Mouse (Mus musculus): Measurements from ENCODE around the gene Aldh1l1. TPM values are rescaled to one million over a fixed set of nuclear protein-coding genes. Genes with fewer than 3 reads are reported as not detected.

The Aldh1l1 gene
- polyA plus RNA-seq, 1 experiment from 2014 or later, result 6.5 TPM

GRCm38 (mm10) chr6:90556534-90557058, 70.4 kb downstream of the Aldh1l1 start:
- no peaks in the 10 kb centered on the region for H3K9me3 ChIP-seq (ENCODE audit: control insufficient read depth, low read length)
- no peak overlapping the region for H3K27ac ChIP-seq (ENCODE audit: low read depth, low read length)
- H3K4me3 ChIP-seq (ENCODE audit: low read depth, low read length), result no peak overlapping the region
- ATAC-seq (replicated peaks; ENCODE audit: low FRiP score) (no peak), DNase-seq (ENCODE audit: low spot score) (no peak)
- no peaks in the 10 kb centered on the region for H3K36me3 ChIP-seq (ENCODE audit: control insufficient read depth, insufficient read depth, low read length)
- H3K27me3 ChIP-seq (replicated peaks; ENCODE audit: control insufficient read depth, insufficient read depth, low read length), result no peaks in the 10 kb centered on the region
- H3K4me1 ChIP-seq (replicated peaks; ENCODE audit: control insufficient read depth, insufficient read depth, low read length), result no peaks in the 10 kb centered on the region
- WGBS, result 56% methylated on average over 2 of the region's 2 CpGs
- no peak overlapping the region for H3K9ac ChIP-seq (ENCODE audit: low read depth, low read length)
- H3K4me2 ChIP-seq, result no peak overlapping the region

DNA sequence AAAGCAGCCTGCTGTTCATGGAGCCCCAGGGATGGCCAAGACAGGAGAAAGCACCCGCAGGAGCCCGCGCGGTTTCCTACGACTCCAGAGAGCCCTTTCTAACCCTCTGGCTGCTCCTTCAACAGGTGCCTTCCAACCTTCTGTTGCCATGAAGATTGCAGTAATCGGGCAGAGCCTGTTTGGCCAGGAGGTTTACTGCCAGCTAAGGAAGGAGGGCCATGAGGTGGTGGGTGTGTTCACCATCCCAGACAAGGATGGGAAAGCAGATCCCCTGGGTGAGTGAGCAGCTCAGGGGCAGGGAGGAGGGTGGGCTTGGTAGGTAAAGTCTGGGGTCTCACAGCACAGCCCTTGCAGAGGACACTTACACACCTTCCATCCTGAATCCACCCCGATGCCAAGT, 70.8 kb downstream of the Aldh1l1 start:
- no peaks in the 10 kb centered on the region for H3K36me3 ChIP-seq (ENCODE audit: control insufficient read depth, insufficient read depth, low read length)
- H3K9me3 ChIP-seq (ENCODE audit: control insufficient read depth, low read length), result no peaks in the 10 kb centered on the region
- no peaks in the 10 kb centered on the region for H3K27me3 ChIP-seq (replicated peaks; ENCODE audit: control insufficient read depth, insufficient read depth, low read length)
- ATAC-seq (replicated peaks; ENCODE audit: low FRiP score) (no peak), DNase-seq (ENCODE audit: low spot score) (no peak)
- H3K4me2 ChIP-seq, result no peak overlapping the region
- no peaks in the 10 kb centered on the region for H3K4me1 ChIP-seq (replicated peaks; ENCODE audit: control insufficient read depth, insufficient read depth, low read length)
- no peak overlapping the region for H3K27ac ChIP-seq (ENCODE audit: low read depth, low read length)
- WGBS, result 89% methylated on average over 7 of the region's 7 CpGs
- no peak overlapping the region for H3K9ac ChIP-seq (ENCODE audit: low read depth, low read length)
- H3K4me3 ChIP-seq (ENCODE audit: low read depth, low read length), result no peak overlapping the region

GRCm38 (mm10) chr6:90557829-90558693, 71.8 kb downstream of the Aldh1l1 start:
- H3K27me3 ChIP-seq (replicated peaks; ENCODE audit: control insufficient read depth, insufficient read depth, low read length), result no peaks in the 10 kb centered on the region
- H3K4me1 ChIP-seq (replicated peaks; ENCODE audit: control insufficient read depth, insufficient read depth, low read length), result no peaks in the 10 kb centered on the region
- H3K36me3 ChIP-seq (ENCODE audit: control insufficient read depth, insufficient read depth, low read length), result no peaks in the 10 kb centered on the region
- DNase-seq (ENCODE audit: low spot score) (no peak), ATAC-seq (replicated peaks; ENCODE audit: low FRiP score) (no peak)
- no peak overlapping the region for H3K27ac ChIP-seq (ENCODE audit: low read depth, low read length)
- H3K4me3 ChIP-seq (ENCODE audit: low read depth, low read length), result no peak overlapping the region
- H3K4me2 ChIP-seq, result no peak overlapping the region
- H3K9ac ChIP-seq (ENCODE audit: low read depth, low read length), result no peak overlapping the region
- 68% methylated on average over 6 of the region's 6 CpGs for WGBS
- no peaks in the 10 kb centered on the region for H3K9me3 ChIP-seq (ENCODE audit: control insufficient read depth, low read length)

GRCm38 (mm10) chr6:90560390-90561058, 74.3 kb downstream of the Aldh1l1 start:
- H3K9me3 ChIP-seq (ENCODE audit: control insufficient read depth, low read length), result no peaks in the 10 kb centered on the region
- no peaks in the 10 kb centered on the region for H3K36me3 ChIP-seq (ENCODE audit: control insufficient read depth, insufficient read depth, low read length)
- H3K27me3 ChIP-seq (replicated peaks; ENCODE audit: control insufficient read depth, insufficient read depth, low read length), result no peaks in the 10 kb centered on the region
- no peak overlapping the region for H3K4me3 ChIP-seq (ENCODE audit: low read depth, low read length)
- ATAC-seq (replicated peaks; ENCODE audit: low FRiP score) (no peak), DNase-seq (ENCODE audit: low spot score) (no peak)
- no peaks in the 10 kb centered on the region for H3K4me1 ChIP-seq (replicated peaks; ENCODE audit: control insufficient read depth, insufficient read depth, low read length)
- H3K27ac ChIP-seq (ENCODE audit: low read depth, low read length), result no peak overlapping the region
- no peak overlapping the region for H3K9ac ChIP-seq (ENCODE audit: low read depth, low read length)
- no peak overlapping the region for H3K4me2 ChIP-seq
- WGBS, result 47% methylated on average over 3 of the region's 3 CpGs

GRCm38 (mm10) chr6:90561234-90561781, 75.1 kb downstream of the Aldh1l1 start:
- Histone ChIP-seq H3K9ac (ENCODE audit: low read depth, low read length) (no peak overlapping the region), H3K27me3 (replicated peaks; ENCODE audit: control insufficient read depth, insufficient read depth, low read length) (no peaks in the 10 kb centered on the region), H3K4me3 (ENCODE audit: low read depth, low read length) (no peak overlapping the region), H3K4me1 (replicated peaks; ENCODE audit: control insufficient read depth, insufficient read depth, low read length) (no peaks in the 10 kb centered on the region), H3K36me3 (ENCODE audit: control insufficient read depth, insufficient read depth, low read length) (no peaks in the 10 kb centered on the region), H3K9me3 (ENCODE audit: control insufficient read depth, low read length) (no peaks in the 10 kb centered on the region), H3K27ac (ENCODE audit: low read depth, low read length) (no peak overlapping the region), H3K4me2 (no peak overlapping the region)
- DNase-seq (ENCODE audit: low spot score), result no peak
- ATAC-seq (replicated peaks; ENCODE audit: low FRiP score), result 0 out of 2 replicates have a peak, but pooled peaks have one; percentile 27
- WGBS, result 31% methylated on average over 2 of the region's 2 CpGs

DNA sequence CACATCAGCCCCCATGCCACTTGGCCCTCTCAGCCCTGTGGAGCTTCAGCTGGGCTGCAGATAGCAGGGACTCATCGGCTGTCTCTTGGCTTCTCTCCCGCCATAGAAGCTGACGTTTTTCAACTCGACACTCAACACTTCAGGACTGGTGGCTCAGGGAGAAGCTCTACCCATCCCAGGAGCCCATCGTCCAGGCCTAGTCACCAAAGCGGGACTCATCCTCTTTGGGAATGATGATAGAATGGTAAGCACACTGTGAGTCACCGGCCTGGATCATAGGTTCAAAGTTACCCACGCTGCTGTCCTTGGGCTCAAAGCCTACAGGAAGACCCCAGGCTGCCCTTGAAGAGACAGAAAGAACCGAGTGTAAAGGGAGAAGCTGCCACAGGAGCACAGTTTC, 78.0 kb downstream of the Aldh1l1 start:
- no peak for DNase-seq (ENCODE audit: low spot score)
- no peak overlapping the region for H3K4me3 ChIP-seq (ENCODE audit: low read depth, low read length)
- no peaks in the 10 kb centered on the region for H3K36me3 ChIP-seq (ENCODE audit: control insufficient read depth, insufficient read depth, low read length)
- H3K9me3 ChIP-seq (ENCODE audit: control insufficient read depth, low read length), result no peaks in the 10 kb centered on the region
- WGBS, result 76% methylated on average over 9 of the region's 9 CpGs
- ATAC-seq (replicated peaks; ENCODE audit: low FRiP score), result no peak
- H3K27ac ChIP-seq (ENCODE audit: low read depth, low read length), result no peak overlapping the region
- no peaks in the 10 kb centered on the region for H3K27me3 ChIP-seq (replicated peaks; ENCODE audit: control insufficient read depth, insufficient read depth, low read length)
- no peak overlapping the region for H3K4me2 ChIP-seq
- no peak overlapping the region for H3K9ac ChIP-seq (ENCODE audit: low read depth, low read length)
- H3K4me1 ChIP-seq (replicated peaks; ENCODE audit: control insufficient read depth, insufficient read depth, low read length), result no peaks in the 10 kb centered on the region

DNA sequence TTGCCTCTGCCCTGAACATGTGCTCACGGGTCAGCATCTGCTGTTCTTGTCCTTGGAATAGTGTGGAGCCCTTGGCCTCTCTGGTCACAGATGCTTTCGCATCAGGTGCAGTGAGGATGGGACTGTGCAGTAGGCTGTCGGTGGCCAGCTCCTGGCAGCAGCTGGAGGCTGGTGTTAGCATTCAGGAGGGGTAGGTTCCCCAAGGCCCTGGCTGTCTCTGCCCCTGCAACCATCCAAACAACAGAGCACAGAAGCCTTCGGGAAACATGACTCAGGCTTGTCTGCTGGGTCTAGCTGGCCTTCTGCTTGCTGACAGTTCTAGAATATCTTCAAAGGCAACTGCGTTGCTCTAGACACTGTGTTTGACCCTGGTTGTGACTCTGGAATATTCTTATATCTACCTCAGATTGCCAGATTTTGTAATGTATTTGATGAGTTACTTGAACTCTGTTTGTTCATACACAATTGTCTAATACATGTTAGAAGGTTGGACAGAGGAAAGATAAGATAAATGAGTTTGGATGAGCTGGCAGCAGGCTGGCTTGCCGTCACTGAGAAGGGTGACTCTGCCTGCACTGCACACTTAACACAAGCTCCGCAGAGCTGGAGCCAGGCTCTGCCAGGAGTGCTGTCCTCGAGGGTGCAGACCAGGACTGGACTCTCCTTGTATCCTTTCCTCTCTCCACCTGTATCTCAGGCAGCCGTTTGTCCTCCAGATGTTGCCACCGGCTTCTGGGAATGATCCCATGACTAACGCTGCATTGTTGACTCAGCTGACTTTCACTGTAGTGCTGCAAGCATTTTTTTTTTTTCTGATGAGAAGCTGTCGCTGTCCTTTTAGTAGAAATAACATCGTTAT, 79.4 kb downstream of the Aldh1l1 start:
- DNase-seq (ENCODE audit: low spot score), result no peak
- Histone ChIP-seq H3K4me3 (ENCODE audit: low read depth, low read length) (no peak overlapping the region), H3K9me3 (ENCODE audit: control insufficient read depth, low read length) (no peaks in the 10 kb centered on the region), H3K9ac (ENCODE audit: low read depth, low read length) (no peak overlapping the region), H3K27me3 (replicated peaks; ENCODE audit: control insufficient read depth, insufficient read depth, low read length) (no peaks in the 10 kb centered on the region), H3K36me3 (ENCODE audit: control insufficient read depth, insufficient read depth, low read length) (no peaks in the 10 kb centered on the region), H3K27ac (ENCODE audit: low read depth, low read length) (no peak overlapping the region), H3K4me1 (replicated peaks; ENCODE audit: control insufficient read depth, insufficient read depth, low read length) (no peaks in the 10 kb centered on the region), H3K4me2 (no peak overlapping the region)
- ATAC-seq (replicated peaks; ENCODE audit: low FRiP score), result no peak
- 60% methylated on average over 13 of the region's 13 CpGs for WGBS

DNA sequence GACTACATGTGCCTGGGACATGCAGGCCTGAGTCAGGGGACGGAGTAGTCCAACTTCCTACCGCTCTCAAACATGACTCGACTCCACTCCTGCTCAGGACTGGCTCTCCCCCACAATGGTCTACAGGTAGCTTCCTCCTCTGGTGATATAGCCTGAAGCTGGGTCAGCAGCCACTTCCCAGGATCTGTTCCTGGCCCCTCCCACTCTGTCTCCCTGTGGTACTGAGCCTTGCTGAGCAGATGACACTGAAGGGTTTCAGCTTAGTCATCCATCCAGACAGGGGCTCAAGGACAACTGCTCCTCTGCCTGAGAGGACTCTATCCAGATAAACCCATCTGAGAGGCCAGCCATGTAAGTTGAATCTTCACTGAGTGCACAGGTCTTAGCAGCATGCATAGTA, 81.3 kb downstream of the Aldh1l1 start:
- Histone ChIP-seq H3K9me3 (ENCODE audit: control insufficient read depth, low read length) (no peaks in the 10 kb centered on the region), H3K27me3 (replicated peaks; ENCODE audit: control insufficient read depth, insufficient read depth, low read length) (no peaks in the 10 kb centered on the region), H3K4me1 (replicated peaks; ENCODE audit: control insufficient read depth, insufficient read depth, low read length) (no peaks in the 10 kb centered on the region), H3K36me3 (ENCODE audit: control insufficient read depth, insufficient read depth, low read length) (no peaks in the 10 kb centered on the region), H3K4me2 (no peak overlapping the region), H3K4me3 (ENCODE audit: low read depth, low read length) (no peak overlapping the region), H3K27ac (ENCODE audit: low read depth, low read length) (no peak overlapping the region), H3K9ac (ENCODE audit: low read depth, low read length) (no peak overlapping the region)
- no peak for ATAC-seq (replicated peaks; ENCODE audit: low FRiP score)
- WGBS, result 91% methylated on average over 3 of the region's 3 CpGs
- no peak for DNase-seq (ENCODE audit: low spot score)
